Mouse (Mus musculus) adipocyte (in vitro differentiated cells): ENCODE measurements at regions not wholly inside any gene's neighbourhood (a gene's known extent, or its start where the extent isn't known, plus 50 kb on each side); places are given as distances from the start of the nearest gene placed in this dataset.

Source experiments
- DNase-seq: peaks from one replicate; pipeline ENCODE4 v3.0.0-alpha.2; 2016; ENCODE audit warnings: low spot score

DNA sequence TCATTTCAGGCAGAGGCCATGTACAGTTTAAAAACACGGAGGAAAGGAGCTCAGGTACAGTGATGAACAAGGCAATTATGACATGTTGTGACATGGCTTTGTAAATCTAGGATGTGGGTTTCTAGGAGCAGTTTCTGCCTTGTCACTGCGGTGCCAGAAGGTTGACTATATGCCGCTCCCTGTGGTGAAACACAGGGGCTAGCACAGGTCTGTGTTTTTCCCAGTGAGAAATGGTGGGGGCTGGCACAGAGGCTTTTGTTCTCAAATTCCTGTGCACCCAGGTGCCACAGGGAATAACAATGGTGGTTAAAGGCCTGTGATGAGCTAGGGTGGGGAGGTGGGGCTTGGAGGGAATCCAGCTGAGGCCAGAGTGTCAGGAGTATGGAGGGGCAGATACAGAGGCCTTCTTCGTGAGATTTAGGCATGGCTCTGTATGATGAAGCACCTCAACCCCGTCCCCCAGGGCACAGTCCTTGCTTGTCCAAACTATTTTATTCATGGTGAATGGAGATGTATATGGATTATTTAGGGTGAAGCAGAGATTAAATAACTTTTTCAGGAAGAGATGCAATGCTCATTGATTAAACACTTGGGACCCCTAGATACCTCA is 80.0 kb upstream of the Inhba start:
- DNase-seq, result no peak

DNA sequence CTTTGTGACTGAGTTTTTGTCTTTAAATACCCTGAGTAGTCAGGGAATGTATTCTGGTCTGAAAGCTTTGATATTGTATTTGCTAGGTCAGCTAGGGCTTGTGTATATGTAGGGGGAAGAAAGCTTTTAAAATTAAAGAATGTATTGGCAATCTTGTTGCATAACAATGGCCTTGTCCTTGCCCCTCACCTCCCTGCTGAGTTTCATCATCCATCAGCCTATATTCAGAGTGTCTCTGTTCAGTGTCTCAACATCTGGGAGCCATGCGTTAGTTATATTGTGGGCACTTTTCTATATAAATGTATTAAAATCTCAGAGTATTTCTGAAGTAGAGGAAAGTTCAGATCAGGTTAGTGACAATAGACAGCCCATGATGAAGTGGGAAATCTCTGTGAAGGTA is 76.0 kb upstream of the Inhba start:
- no peak for DNase-seq

DNA sequence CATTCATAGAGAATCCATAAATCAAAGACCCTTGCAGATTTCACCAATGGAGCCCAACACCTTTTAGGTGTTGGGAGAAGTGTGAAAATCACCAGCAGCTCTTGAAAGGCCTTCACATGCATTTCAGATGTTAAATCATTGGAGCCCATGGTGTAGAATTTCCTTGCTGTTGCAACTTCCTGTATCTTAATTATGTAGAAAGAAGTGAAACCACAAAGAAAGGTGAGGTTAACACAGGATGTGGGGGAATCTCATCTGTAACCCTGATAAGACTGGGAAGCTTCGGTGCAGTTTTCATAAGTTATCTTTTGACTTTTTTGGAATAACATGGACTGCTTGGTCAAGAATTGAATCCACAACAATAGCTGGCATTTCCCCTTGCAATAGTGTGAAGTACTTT is 75.5 kb upstream of the Inhba start:
- no peak for DNase-seq

DNA sequence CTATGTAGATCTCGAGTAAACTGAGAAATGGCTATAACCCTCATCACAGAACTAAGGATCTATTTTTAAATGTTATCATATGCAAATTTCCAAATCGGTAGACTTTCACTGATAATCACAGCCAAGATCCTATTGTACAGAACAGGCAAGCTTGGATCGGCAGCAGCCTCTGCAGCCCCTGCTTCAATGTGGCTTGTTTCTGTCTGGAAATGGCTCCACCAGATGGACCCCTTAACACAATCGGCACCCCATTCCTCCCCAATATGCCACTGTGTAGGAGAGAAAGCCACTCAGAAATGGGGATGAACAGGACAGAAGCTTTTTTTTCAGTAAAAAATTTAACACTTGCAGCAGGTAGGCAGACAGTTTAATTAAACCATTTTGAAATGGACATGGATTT is 61.5 kb upstream of the Inhba start:
- no peak for DNase-seq

DNA sequence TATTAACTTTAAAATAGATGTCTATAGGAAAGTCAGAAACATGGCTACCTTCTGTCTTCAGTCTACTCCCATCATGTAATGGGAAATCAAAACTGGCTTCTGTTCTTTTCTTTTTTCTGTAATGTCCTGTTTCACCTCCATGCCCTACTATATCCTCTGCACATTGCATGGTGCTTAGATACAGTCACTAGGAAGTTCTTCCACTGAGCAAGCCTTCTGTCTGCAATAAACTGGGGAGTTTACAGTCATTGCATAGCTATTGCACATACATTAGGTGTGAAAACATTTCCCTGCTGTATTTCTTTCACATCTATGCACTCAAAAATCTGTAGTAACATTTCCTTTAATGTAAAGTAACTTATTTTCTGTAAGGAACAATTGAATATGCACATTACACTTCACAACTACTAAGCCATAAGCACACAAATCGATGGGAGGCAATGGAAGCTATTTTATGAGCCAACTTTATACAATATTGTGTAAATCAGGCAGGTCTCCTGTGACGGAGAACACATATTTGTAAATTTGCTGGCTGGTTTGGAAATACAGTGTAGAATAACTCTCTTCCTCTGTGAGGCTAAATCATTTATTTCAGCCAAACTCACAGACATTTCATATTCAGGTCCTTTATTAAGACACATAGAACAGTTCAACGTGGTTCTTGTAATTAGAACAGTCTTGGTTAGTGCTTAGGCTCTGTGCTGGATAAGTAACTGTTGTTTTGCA is 60.6 kb upstream of the Inhba start:
- DNase-seq, result no peak
